Mouse (Mus musculus): Measurements from ENCODE around the gene Gm7138. TPM values are rescaled to one million over a fixed set of nuclear protein-coding genes. Genes with fewer than 3 reads are reported as not detected.
"Not testable (repeated sequence)": the region's sequence is repeated elsewhere in the genome, so short reads cannot be mapped to it uniquely, and the experiment has no call there.

Gene Gm7138
- polyA plus RNA-seq, 1 experiment from 2014 or later = not detected

- WGBS (ENCODE audit: insufficient replicate concordance) = 45% methylated on average over 1 of the region's 1 CpGs
- H3K4me3 ChIP-seq; H3K4me2 ChIP-seq; ATAC-seq; H3K4me1 ChIP-seq; H3K9ac ChIP-seq; H3K9me3 ChIP-seq (replicated peaks); H3K27ac ChIP-seq; H3K36me3 ChIP-seq; H3K27me3 ChIP-seq (replicated peaks): not testable (repeated sequence)
Measured at GRCm38 (mm10) chr10:77787876-77788275, 11.1 kb upstream of the Gm7138 start, which contains the start of gene Gm7137. Gene Gm7137 (minus strand): TSS chr10:77788200.

DNA sequence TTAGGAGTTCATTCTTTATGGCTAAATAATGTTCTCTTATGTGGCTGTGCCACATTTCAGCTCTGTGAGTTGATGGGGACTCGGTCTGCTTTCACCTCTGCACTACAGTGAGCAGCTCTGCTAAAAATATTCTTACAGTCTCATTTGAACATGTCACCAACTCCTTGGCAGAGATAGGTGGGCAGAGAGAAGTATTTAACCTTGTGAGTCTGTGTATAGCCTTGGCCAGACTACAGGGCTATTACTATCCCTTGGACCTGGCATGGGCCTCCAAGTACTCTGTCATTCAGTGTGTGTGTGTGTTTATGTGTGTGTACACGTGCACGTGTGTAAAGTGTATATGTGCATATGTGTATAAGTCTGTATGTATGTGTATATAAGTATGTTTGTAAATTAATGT lies 6.7 kb upstream of the Gm7138 start:
- WGBS (ENCODE audit: insufficient replicate concordance) = 47% methylated on average over 1 of the region's 3 CpGs
- not testable (repeated sequence) for H3K9ac ChIP-seq, ATAC-seq

GRCm38 (mm10) chr10:77782442-77782841 lies 5.7 kb upstream of the Gm7138 start, which contains the start of gene Gm3250:
Gene Gm3250 (minus strand): TSS chr10:77782542.
- not testable (repeated sequence) for H3K36me3 ChIP-seq; H3K27me3 ChIP-seq (replicated peaks); H3K4me2 ChIP-seq; ATAC-seq; H3K27ac ChIP-seq; H3K4me1 ChIP-seq; H3K9me3 ChIP-seq (replicated peaks); H3K9ac ChIP-seq; H3K4me3 ChIP-seq
- 54% methylated on average over 1 of the region's 1 CpGs for WGBS (ENCODE audit: insufficient replicate concordance)

More for the DNA sequence above, 6.7 kb upstream of the Gm7138 start:
- not testable (repeated sequence) for H3K27ac ChIP-seq; H3K9me3 ChIP-seq (replicated peaks); H3K4me2 ChIP-seq; H3K4me1 ChIP-seq; H3K27me3 ChIP-seq (replicated peaks); H3K36me3 ChIP-seq; H3K4me3 ChIP-seq

GRCm38 (mm10) chr10:77772142-77772541 lies 4.6 kb downstream of the Gm7138 start:
- not testable (repeated sequence) for H3K27me3 ChIP-seq (replicated peaks); H3K4me3 ChIP-seq; ATAC-seq; H3K4me2 ChIP-seq; H3K9me3 ChIP-seq (replicated peaks); H3K4me1 ChIP-seq; H3K27ac ChIP-seq; H3K9ac ChIP-seq; H3K36me3 ChIP-seq
- 80% methylated on average over 3 of the region's 3 CpGs for WGBS (ENCODE audit: insufficient replicate concordance)

DNA sequence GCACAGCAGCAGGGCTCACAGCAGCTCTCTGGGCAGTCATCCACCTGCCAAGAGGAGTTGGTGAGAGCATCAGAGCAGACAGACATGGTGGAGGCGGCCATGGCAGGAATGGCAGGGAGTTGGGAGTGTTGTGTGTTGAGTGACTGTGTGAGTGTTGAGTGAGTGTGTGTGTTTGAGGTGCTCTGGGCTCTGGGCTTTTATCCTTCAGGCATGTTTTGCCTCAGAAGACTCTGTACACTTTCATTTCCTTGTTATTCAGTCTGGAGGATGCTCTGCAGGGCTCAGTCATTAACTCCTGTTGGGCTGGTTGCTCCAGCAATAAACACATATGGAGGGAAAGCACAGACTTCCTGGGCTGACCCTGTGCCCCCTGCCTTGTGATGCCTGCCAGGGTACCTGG lies 5.5 kb downstream of the Gm7138 start, which contains the start of gene Gm3238:
TSS of gene Gm3238 (minus strand) at position 101 of the 400 bp plus-strand sequence.
- H3K27ac ChIP-seq; H3K9ac ChIP-seq; H3K4me2 ChIP-seq; H3K4me1 ChIP-seq; H3K36me3 ChIP-seq; H3K4me3 ChIP-seq; H3K27me3 ChIP-seq (replicated peaks); ATAC-seq; H3K9me3 ChIP-seq (replicated peaks): not testable (repeated sequence)
- 45% methylated on average over 1 of the region's 1 CpGs for WGBS (ENCODE audit: insufficient replicate concordance)

DNA sequence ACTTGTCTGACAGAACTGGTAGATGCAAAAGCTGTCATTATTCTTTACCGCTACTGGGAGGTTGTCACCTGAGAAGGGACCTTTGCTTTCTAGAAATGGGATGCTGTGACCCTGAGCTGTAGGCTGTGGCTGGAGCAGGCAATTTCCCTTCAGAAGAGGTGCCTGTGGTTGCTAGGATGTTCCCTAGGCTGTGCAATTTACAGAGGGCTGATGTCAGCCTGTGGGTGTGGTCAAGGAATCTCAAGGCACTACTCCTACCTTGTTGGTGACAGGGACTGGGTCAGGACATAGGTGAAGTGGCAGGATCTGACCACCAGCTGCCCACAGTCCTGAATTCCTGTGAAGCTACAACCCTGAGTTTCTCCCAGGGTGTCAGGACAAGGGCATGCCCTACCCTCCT lies 7.0 kb downstream of the Gm7138 start:
- H3K4me1 ChIP-seq = no peaks in the 10 kb centered on the region
- H3K4me2 ChIP-seq = no peak overlapping the region
- no peaks in the 10 kb centered on the region for H3K27me3 ChIP-seq (replicated peaks)
- H3K4me3 ChIP-seq = no peak overlapping the region
- 63% methylated on average over 1 of the region's 1 CpGs for WGBS (ENCODE audit: insufficient replicate concordance)
- no peak overlapping the region for H3K9ac ChIP-seq
- H3K27ac ChIP-seq = no peak overlapping the region
- ATAC-seq = no peak
- no peaks in the 10 kb centered on the region for H3K9me3 ChIP-seq (replicated peaks)
- H3K36me3 ChIP-seq = no peaks in the 10 kb centered on the region

DNA sequence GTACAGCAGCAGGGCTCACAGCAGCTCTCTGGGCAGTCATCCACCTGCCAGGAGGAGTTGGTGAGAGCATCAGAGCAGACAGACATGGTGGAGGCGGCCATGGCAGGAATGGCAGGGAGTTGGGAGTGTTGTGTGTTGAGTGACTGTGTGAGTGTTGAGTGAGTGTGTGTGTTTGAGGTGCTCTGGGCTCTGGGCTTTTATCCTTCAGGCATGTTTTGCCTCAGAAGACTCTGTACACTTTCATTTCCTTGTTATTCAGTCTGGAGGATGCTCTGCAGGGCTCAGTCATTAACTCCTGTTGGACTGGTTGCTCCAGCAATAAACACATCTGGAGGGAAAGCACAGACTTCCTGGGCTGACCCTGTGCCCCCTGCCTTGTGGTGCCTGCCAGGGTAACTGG lies 17.2 kb downstream of the Gm7138 start, which contains the start of gene Gm3233:
TSS of gene Gm3233 (minus strand) at position 101 of the 400 bp plus-strand sequence.
- H3K9me3 ChIP-seq (replicated peaks); H3K36me3 ChIP-seq; H3K27me3 ChIP-seq (replicated peaks); H3K4me3 ChIP-seq; H3K9ac ChIP-seq; H3K27ac ChIP-seq; ATAC-seq; H3K4me2 ChIP-seq; H3K4me1 ChIP-seq: not testable (repeated sequence)
- WGBS (ENCODE audit: insufficient replicate concordance) = no CpG with 5 or more reads among the region's 1 CpGs

GRCm38 (mm10) chr10:77753448-77753847 lies 23.3 kb downstream of the Gm7138 start:
- Histone ChIP-seq H3K9me3 (replicated peaks) (no peaks in the 10 kb centered on the region), H3K27ac (no peak overlapping the region), H3K27me3 (replicated peaks) (no peaks in the 10 kb centered on the region), H3K4me3 (no peak overlapping the region), H3K36me3 (no peaks in the 10 kb centered on the region), H3K9ac (no peak overlapping the region), H3K4me2 (no peak overlapping the region), H3K4me1 (no peaks in the 10 kb centered on the region)
- ATAC-seq = no peak

- H3K4me1 ChIP-seq; H3K36me3 ChIP-seq; H3K9ac ChIP-seq; H3K4me3 ChIP-seq; H3K4me2 ChIP-seq; ATAC-seq; H3K27me3 ChIP-seq (replicated peaks); H3K9me3 ChIP-seq (replicated peaks); H3K27ac ChIP-seq: not testable (repeated sequence)
- WGBS (ENCODE audit: insufficient replicate concordance) = 44% methylated on average over 3 of the region's 3 CpGs
Measured at GRCm38 (mm10) chr10:77752312-77752711, 24.4 kb downstream of the Gm7138 start.

- not testable (repeated sequence) for ATAC-seq
- WGBS (ENCODE audit: insufficient replicate concordance) = 47% methylated on average over 1 of the region's 1 CpGs
Measured at GRCm38 (mm10) chr10:77751254-77751653, 25.5 kb downstream of the Gm7138 start, which contains the start of gene Gm9736. Gene Gm9736 (minus strand): TSS chr10:77751354.

GRCm38 (mm10) chr10:77750686-77751085 lies 26.1 kb downstream of the Gm7138 start:
- ATAC-seq; H3K4me3 ChIP-seq; H3K4me2 ChIP-seq; H3K27me3 ChIP-seq (replicated peaks); H3K4me1 ChIP-seq; H3K27ac ChIP-seq; H3K9ac ChIP-seq; H3K9me3 ChIP-seq (replicated peaks); H3K36me3 ChIP-seq: not testable (repeated sequence)
- WGBS (ENCODE audit: insufficient replicate concordance) = 42% methylated on average over 1 of the region's 1 CpGs

More at GRCm38 (mm10) chr10:77751254-77751653, 25.5 kb downstream of the Gm7138 start, which contains the start of gene Gm9736:
- not testable (repeated sequence) for H3K4me3 ChIP-seq; H3K9me3 ChIP-seq (replicated peaks); H3K27me3 ChIP-seq (replicated peaks); H3K36me3 ChIP-seq; H3K4me1 ChIP-seq; H3K27ac ChIP-seq; H3K9ac ChIP-seq; H3K4me2 ChIP-seq

DNA sequence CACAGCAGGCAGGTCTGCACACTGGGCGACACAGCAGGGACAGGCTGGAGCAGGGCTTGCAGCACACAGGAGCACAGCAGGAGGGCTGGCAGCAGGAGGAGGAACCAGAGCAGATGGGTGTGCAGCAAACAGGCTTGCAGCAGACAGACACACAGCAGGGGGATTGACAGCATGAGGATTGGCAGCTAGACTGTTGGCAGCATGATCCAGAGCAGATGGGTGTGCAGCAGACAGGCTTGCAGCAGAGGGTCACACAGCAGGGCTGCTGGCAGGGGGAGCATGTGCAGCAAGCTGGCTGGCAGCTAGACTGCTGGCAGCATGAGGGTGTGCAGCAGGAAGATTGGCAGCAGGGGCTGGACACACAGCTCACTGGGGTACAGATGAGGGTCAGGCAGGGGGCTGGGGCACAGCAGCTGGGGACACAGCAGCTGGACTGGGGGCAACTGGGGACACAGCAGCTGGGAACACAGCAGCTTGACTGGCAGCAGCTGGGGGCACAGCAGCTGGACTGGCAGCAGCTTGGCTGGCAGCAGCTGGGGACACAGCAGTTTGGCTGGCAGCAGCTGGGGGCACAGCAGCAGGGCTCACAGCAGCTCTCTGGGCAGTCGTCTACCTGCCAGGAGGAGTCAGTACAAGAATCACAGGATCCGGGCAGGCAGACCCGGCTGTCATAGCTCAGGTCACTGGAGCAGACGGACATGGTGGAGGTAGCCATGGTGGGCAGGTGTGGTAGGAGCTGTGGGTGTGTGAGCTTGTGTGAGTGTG lies 34.6 kb downstream of the Gm7138 start, which contains the start of gene Gm18596:
TSS of gene Gm18596 (minus strand) at position 715 of the 765 bp plus-strand sequence.
- not testable (repeated sequence) for H3K27me3 ChIP-seq (replicated peaks)

More for the DNA sequence above, 34.6 kb downstream of the Gm7138 start, which contains the start of gene Gm18596:
- H3K4me2 ChIP-seq; H3K27ac ChIP-seq; H3K9me3 ChIP-seq (replicated peaks); H3K9ac ChIP-seq; H3K4me1 ChIP-seq; ATAC-seq; H3K4me3 ChIP-seq; H3K36me3 ChIP-seq: not testable (repeated sequence)
- 66% methylated on average over 4 of the region's 5 CpGs for WGBS (ENCODE audit: insufficient replicate concordance)

All from liver, embryonic 12.5 days (tissue).